Mouse (Mus musculus) thymus, postnatal 14 days (tissue): ENCODE measurements around the gene Ebf1.

Experiments
- DNase-seq: peaks from one replicate; pipeline ENCODE4 v3.0.0; 2021

Gene Ebf1

GRCm38 (mm10) chr11:44913806-44914205, 296.7 kb downstream of the Ebf1 start:
- no peak for DNase-seq

- no peak for DNase-seq
Measured at GRCm38 (mm10) chr11:44917059-44917458, 299.9 kb downstream of the Ebf1 start.

GRCm38 (mm10) chr11:44923138-44923537, 306.0 kb downstream of the Ebf1 start:
- DNase-seq = no peak

GRCm38 (mm10) chr11:44923868-44924508, 306.9 kb downstream of the Ebf1 start:
- DNase-seq = no peak

- peak; percentile 76 for DNase-seq
Measured at GRCm38 (mm10) chr11:44924896-44925295, 307.8 kb downstream of the Ebf1 start.

- DNase-seq = no peak
Measured at GRCm38 (mm10) chr11:44925806-44926525, 308.8 kb downstream of the Ebf1 start.

GRCm38 (mm10) chr11:44928403-44928802, 311.3 kb downstream of the Ebf1 start:
- DNase-seq = no peak

- no peak for DNase-seq
Measured at GRCm38 (mm10) chr11:44932942-44933483, 315.9 kb downstream of the Ebf1 start.

- no peak for DNase-seq
Measured at GRCm38 (mm10) chr11:44943781-44944180, 326.7 kb downstream of the Ebf1 start.

- DNase-seq = no peak
Measured at GRCm38 (mm10) chr11:44944401-44944800, 327.3 kb downstream of the Ebf1 start.

GRCm38 (mm10) chr11:44946618-44947017, 329.5 kb downstream of the Ebf1 start:
- no peak for DNase-seq

GRCm38 (mm10) chr11:44948541-44948940, 331.4 kb downstream of the Ebf1 start:
- DNase-seq = no peak

- no peak for DNase-seq
Measured at GRCm38 (mm10) chr11:44949140-44949539, 332.0 kb downstream of the Ebf1 start.

GRCm38 (mm10) chr11:44950319-44950718, 333.2 kb downstream of the Ebf1 start:
- no peak for DNase-seq

GRCm38 (mm10) chr11:44951506-44951905, 334.4 kb downstream of the Ebf1 start:
- no peak for DNase-seq

- no peak for DNase-seq
Measured at GRCm38 (mm10) chr11:44953337-44953736, 336.2 kb downstream of the Ebf1 start.

GRCm38 (mm10) chr11:44953863-44954262, 336.7 kb downstream of the Ebf1 start:
- no peak for DNase-seq

- DNase-seq = no peak
Measured at GRCm38 (mm10) chr11:44954362-44954761, 337.2 kb downstream of the Ebf1 start.

GRCm38 (mm10) chr11:44962746-44963440, 345.8 kb downstream of the Ebf1 start:
- no peak for DNase-seq

GRCm38 (mm10) chr11:44969011-44969410, 351.9 kb downstream of the Ebf1 start:
- no peak for DNase-seq

GRCm38 (mm10) chr11:44974271-44974670, 357.2 kb downstream of the Ebf1 start:
- no peak for DNase-seq

- DNase-seq = no peak
Measured at GRCm38 (mm10) chr11:44975151-44975550, 358.0 kb downstream of the Ebf1 start.

- no peak for DNase-seq
Measured at GRCm38 (mm10) chr11:44976254-44976802, 359.2 kb downstream of the Ebf1 start.
